Mouse (Mus musculus) heart, adult 2 months (tissue): ENCODE results near the gene Gm20388. TPM values are rescaled to one million over a fixed set of nuclear protein-coding genes. Genes with fewer than 3 reads are reported as not detected.

Experiments
- DNase-seq, 2 experiments: peaks; one replicate each; pipeline ENCODE4 v3.0.0; 2021
- H3K27ac ChIP-seq: fragments of 200-600 bp; 2 replicates; pipeline ENCODE4 v1.8.1; 2022
- H3K27me3 ChIP-seq: fragments of 200-500 bp; 2 replicates; pipeline ENCODE4 v1.6.1; 2012; ENCODE audit warnings: mild to moderate bottlenecking, low read length, inconsistent platforms, mixed read lengths; ENCODE audit not compliant: control insufficient read depth, insufficient read depth
- H3K36me3 ChIP-seq: fragments of 200-500 bp; 2 replicates; pipeline ENCODE4 v1.6.1; 2012; ENCODE audit warnings: low read length, inconsistent platforms; ENCODE audit not compliant: control insufficient read depth, insufficient read depth
- H3K4me1 ChIP-seq: fragments of 200-500 bp; 2 replicates; pipeline ENCODE4 v1.6.1; 2011; ENCODE audit warnings: low read length; ENCODE audit not compliant: control insufficient read depth, insufficient read depth
- H3K4me3 ChIP-seq: fragments of 200-600 bp; 2 replicates; pipeline ENCODE4 v1.8.1; 2022
- H3K79me2 ChIP-seq: fragments of 200-500 bp; replicated peaks from 2 replicates; pipeline ENCODE4 v1.6.1; 2012; ENCODE audit warnings: mild to moderate bottlenecking, inconsistent platforms, low read length, moderate library complexity, mixed read lengths; ENCODE audit not compliant: control insufficient read depth, insufficient read depth
- H3K9ac ChIP-seq: fragments of 200-500 bp; 2 replicates; pipeline ENCODE4 v1.6.1; 2012; ENCODE audit warnings: low read depth, mild to moderate bottlenecking, control low read depth, inconsistent platforms, low read length, mixed read lengths
- CTCF ChIP-seq: fragments of 200-600 bp; IDR thresholded peaks from 2 replicates; pipeline ENCODE4 v1.8.1; 2022; ENCODE audit warnings: antibody characterized with exemption, mild to moderate bottlenecking, moderate library complexity
- EP300 ChIP-seq: fragments of 200-500 bp; IDR thresholded peaks from 2 replicates; pipeline ENCODE4 v1.6.1; 2011; ENCODE audit warnings: low read depth, low read length, control low read depth; ENCODE audit not compliant: insufficient read depth
- POLR2A ChIP-seq: fragments of 200-500 bp; IDR thresholded peaks from 2 replicates; pipeline ENCODE4 v1.6.1; 2011; ENCODE audit warnings: mild to moderate bottlenecking, low read depth, low read length, control low read depth; ENCODE audit not compliant: insufficient read depth
- WGBS: fragments of 180-500 bp; shearing (Covaris S2); methylation state at CpG from one replicate; pipeline ENCODE4 v1.1.7; 2018; 5-methylcytosine and 5-hydroxymethylcytosine counted together
- intact Hi-C: fragments of 180-260 bp; cut with DNase I; formaldehyde crosslinking; loops from one replicate; pipeline ENCODE4 v1.15.1; 2025
- polyA plus RNA-seq: library from polyadenylated mRNA; depleted of rRNA; stranded (reverse); fragments of >200 nt; gene quantifications from 2 replicates; pipeline ENCODE4 v1.2.3, GENCODE M21; 2012
- total RNA-seq, 2 experiments: library from RNA; stranded (reverse); gene quantifications; 2 replicates each; pipeline ENCODE4 v1.2.3; 2021

The Gm20388 gene
- total and polyA plus RNA-seq, 3 experiments = 1.8 to 32.3 TPM; not detected in 1

DNA sequence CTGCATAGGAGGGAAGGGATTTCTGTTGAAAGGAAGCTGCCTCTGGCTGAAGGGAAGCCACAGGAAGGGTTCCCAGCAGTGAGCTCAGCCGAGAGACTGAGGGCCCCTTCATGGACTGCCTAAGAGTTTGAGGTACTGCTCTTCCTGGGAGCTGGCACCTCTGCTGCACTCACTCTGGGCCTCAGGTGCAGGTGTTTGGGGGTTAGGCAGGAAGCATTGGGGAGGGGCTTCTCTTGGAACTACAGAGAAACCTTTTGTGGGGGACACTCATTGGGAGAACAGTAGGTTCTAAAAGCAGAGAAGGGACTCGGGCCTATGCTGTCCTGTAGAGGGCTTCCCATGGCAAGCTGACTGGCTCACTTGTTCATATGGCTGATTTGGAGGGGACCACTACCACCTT is 4323.9 kb downstream of the Gm20388 start:
- Histone ChIP-seq H3K36me3 (no peaks in the 10 kb centered on the region), H3K79me2 (peaks cover 3% of the 10 kb centered on the region), H3K9ac (no peak overlapping the region), H3K27ac (no peak overlapping the region), H3K27me3 (no peaks in the 10 kb centered on the region), H3K4me1 (peaks cover 6% of the 10 kb centered on the region), H3K4me3 (no peak overlapping the region)
- TF ChIP-seq EP300 (no peak), CTCF (no peak), POLR2A (no peak)
- WGBS = 47% methylated on average over 2 of the region's 2 CpGs
- DNase-seq = no peak
- intact Hi-C loops = loop anchor here (5.0 kb wide), 2 partner anchors 83 to 212 kb away; partner anchors contain the start of genes Taf5l and Urb2

DNA sequence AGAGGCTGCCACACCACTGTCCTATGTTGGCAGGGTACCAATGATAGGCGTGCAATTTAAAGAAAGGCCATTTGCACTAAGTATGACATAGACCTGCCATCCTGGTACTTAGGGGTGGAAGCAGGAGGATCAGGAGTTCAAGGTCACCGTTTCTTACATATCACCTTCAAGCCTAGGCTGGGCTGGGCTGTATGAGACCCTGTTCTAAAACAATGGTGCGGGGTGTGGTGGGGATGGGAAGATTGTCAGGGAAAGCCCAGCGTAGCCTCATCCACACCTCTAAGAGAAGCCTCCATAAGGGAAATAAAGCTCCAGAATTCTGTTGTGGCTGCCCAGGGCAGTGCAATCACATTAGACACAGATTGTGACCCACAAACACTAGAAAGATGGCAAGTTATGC is 4324.9 kb downstream of the Gm20388 start:
- intact Hi-C loops = no loop called here
- 77% methylated on average over 4 of the region's 4 CpGs for WGBS
- Histone ChIP-seq H3K27ac (no peak overlapping the region), H3K4me3 (no peak overlapping the region), H3K4me1 (peaks cover 8% of the 10 kb centered on the region), H3K9ac (no peak overlapping the region), H3K27me3 (no peaks in the 10 kb centered on the region), H3K36me3 (no peaks in the 10 kb centered on the region), H3K79me2 (peaks cover 3% of the 10 kb centered on the region)
- no peak for DNase-seq
- TF ChIP-seq POLR2A (no peak), CTCF (no peak), EP300 (no peak)

- Histone ChIP-seq H3K4me1 (peaks cover 10% of the 10 kb centered on the region), H3K36me3 (no peaks in the 10 kb centered on the region), H3K79me2 (peaks cover 5% of the 10 kb centered on the region), H3K9ac (no peak overlapping the region), H3K4me3 (no peak overlapping the region), H3K27me3 (no peaks in the 10 kb centered on the region), H3K27ac (no peak overlapping the region)
- intact Hi-C loops = no loop called here
- no peak for DNase-seq
- no peak for TF ChIP-seq POLR2A
- no peak for TF ChIP-seq EP300
- no peak for TF ChIP-seq CTCF
- 70% methylated on average over 6 of the region's 6 CpGs for WGBS
Measured at GRCm38 (mm10) chr8:124239350-124239749, 4328.7 kb downstream of the Gm20388 start.

- DNase-seq = peak in 1 of 2 experiments; percentile 15
- peaks cover 10% of the 10 kb centered on the region for H3K4me1 ChIP-seq
- TF ChIP-seq CTCF (no peak), EP300 (no peak), POLR2A (no peak)
- no peaks in the 10 kb centered on the region for H3K27me3 ChIP-seq
- no peak overlapping the region for H3K9ac ChIP-seq
- no peaks in the 10 kb centered on the region for H3K36me3 ChIP-seq
- WGBS = 45% methylated on average over 8 of the region's 8 CpGs
- H3K27ac ChIP-seq = no peak overlapping the region
- peaks cover 5% of the 10 kb centered on the region for H3K79me2 ChIP-seq
- no peak overlapping the region for H3K4me3 ChIP-seq
- intact Hi-C loops = no loop called here
Measured at GRCm38 (mm10) chr8:124240932-124241331, 4330.3 kb downstream of the Gm20388 start.

GRCm38 (mm10) chr8:124242208-124242607 is 4331.6 kb downstream of the Gm20388 start:
- H3K36me3 ChIP-seq = no peaks in the 10 kb centered on the region
- H3K79me2 ChIP-seq = peaks cover 3% of the 10 kb centered on the region
- H3K27me3 ChIP-seq = no peaks in the 10 kb centered on the region
- peak in 1 of 2 experiments; percentile 64 for DNase-seq
- intact Hi-C loops = no loop called here
- peaks cover 12% of the 10 kb centered on the region for H3K4me1 ChIP-seq
- no peak overlapping the region for H3K9ac ChIP-seq
- no peak overlapping the region for H3K27ac ChIP-seq
- WGBS = 84% methylated on average over 6 of the region's 6 CpGs
- no peak overlapping the region for H3K4me3 ChIP-seq
- no peak for TF ChIP-seq POLR2A
- no peak for TF ChIP-seq CTCF

DNA sequence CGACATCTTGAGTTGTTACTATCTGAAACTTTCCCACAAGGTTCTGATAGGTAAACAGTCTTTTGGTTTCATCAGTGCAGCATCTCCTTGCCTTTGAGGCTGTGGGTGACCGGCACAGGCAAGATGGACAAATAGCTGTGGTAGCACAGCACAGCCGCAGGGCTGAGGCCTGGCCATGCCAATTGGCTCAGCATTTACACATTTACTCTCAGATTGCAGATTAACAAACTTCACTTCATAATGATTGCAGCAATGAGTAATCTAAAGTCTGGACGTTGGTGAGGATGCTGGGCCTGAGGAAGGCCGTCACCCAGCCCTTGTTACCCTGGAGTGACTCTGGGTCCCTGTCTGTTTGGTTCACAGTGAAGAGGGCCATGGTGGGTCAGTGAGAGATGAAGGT is 4332.3 kb downstream of the Gm20388 start:
- H3K79me2 ChIP-seq = peaks cover 2% of the 10 kb centered on the region
- H3K4me3 ChIP-seq = no peak overlapping the region
- no peak overlapping the region for H3K9ac ChIP-seq
- H3K27me3 ChIP-seq = no peaks in the 10 kb centered on the region
- 94% methylated on average over 5 of the region's 5 CpGs for WGBS
- TF ChIP-seq CTCF (no peak), EP300 (no peak), POLR2A (no peak)
- intact Hi-C loops = no loop called here
- peaks cover 12% of the 10 kb centered on the region for H3K4me1 ChIP-seq
- H3K27ac ChIP-seq = no peak overlapping the region
- H3K36me3 ChIP-seq = no peaks in the 10 kb centered on the region
- no peak for DNase-seq

GRCm38 (mm10) chr8:124247581-124247980 is 4336.9 kb downstream of the Gm20388 start:
- Histone ChIP-seq H3K36me3 (no peaks in the 10 kb centered on the region), H3K79me2 (peaks cover 2% of the 10 kb centered on the region; the same call in 1 of the 2 replicates), H3K27ac (no peak overlapping the region), H3K4me3 (no peak overlapping the region), H3K9ac (no peak overlapping the region), H3K4me1 (peaks cover 5% of the 10 kb centered on the region), H3K27me3 (no peaks in the 10 kb centered on the region)
- intact Hi-C loops = no loop called here
- WGBS = 81% methylated on average over 6 of the region's 6 CpGs
- TF ChIP-seq EP300 = no peak
- TF ChIP-seq CTCF = no peak
- no peak for TF ChIP-seq POLR2A
- DNase-seq = no peak
